Mouse (Mus musculus): ENCODE results near the gene Irf3. TPM values are rescaled to one million over a fixed set of nuclear protein-coding genes. Genes with fewer than 3 reads are reported as not detected.
"Not testable (repeated sequence)": the region's sequence is repeated elsewhere in the genome, so short reads cannot be mapped to it uniquely, and the experiment has no call there.

The Irf3 gene
- polyA plus RNA-seq, 1 experiment from 2014 or later: 90.9 TPM

DNA sequence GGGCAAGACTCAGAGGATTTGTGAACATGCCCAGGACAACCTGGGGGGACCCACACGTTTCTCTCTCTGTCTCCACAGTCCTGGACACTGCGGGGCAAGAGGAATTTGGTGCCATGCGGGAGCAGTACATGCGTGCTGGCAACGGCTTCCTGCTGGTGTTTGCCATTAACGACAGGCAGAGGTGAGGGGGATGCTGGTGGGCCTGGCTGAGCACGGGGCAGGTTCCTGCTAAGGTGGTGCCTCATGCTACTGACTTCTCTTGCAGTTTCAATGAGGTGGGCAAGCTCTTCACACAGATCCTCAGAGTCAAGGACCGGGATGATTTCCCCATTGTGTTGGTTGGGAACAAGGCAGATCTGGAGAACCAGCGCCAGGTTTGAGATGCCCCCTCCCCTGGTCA is 22.8 kb downstream of the Irf3 start:
- Histone ChIP-seq H3K9ac (replicated peaks) (no peak overlapping the region), H3K4me1 (replicated peaks) (peaks cover 26% of the 10 kb centered on the region), H3K27me3 (peaks cover 12% of the 10 kb centered on the region; the same call in 1 of the 2 replicates), H3K9me3 (no peaks in the 10 kb centered on the region), H3K4me2 (no peak overlapping the region), H3K4me3 (replicated peaks) (no peak overlapping the region), H3K27ac (no peak overlapping the region), H3K36me3 (no peaks in the 10 kb centered on the region)
- WGBS: 65% methylated on average over 9 of the region's 9 CpGs
- ATAC-seq (ENCODE audit: insufficient number of reproducible peaks, insufficient read depth, low FRiP score, low TSS enrichment, low read depth): no peak

DNA sequence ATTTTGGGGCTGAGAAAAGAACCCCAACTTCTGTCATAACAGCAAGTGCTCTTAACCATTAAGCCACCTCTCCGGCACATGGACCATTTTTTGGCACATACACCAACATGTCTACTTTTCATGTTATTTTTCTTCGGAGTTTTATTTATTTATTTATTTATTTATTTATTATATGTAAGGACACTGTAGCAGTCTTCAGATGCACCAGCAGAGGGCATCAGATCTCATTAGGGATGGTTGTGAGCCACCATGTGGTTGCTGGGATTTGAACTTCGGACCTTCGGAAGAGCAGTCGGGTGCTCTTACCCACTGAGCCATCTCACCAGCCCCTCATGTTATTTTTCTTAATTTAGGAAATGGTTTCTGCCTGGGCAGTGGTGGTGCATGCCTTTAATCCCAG is 26.3 kb downstream of the Irf3 start:
- ATAC-seq (ENCODE audit: insufficient number of reproducible peaks, insufficient read depth, low FRiP score, low TSS enrichment, low read depth); H3K9me3 ChIP-seq; H3K4me3 ChIP-seq (replicated peaks); H3K4me2 ChIP-seq; H3K27ac ChIP-seq; H3K9ac ChIP-seq (replicated peaks): not testable (repeated sequence)
- Histone ChIP-seq H3K36me3 (peaks cover 22% of the 10 kb centered on the region), H3K4me1 (replicated peaks) (peaks cover 19% of the 10 kb centered on the region), H3K27me3 (peaks cover 12% of the 10 kb centered on the region; the same call in 1 of the 2 replicates)
- WGBS: 85% methylated on average over 5 of the region's 5 CpGs

DNA sequence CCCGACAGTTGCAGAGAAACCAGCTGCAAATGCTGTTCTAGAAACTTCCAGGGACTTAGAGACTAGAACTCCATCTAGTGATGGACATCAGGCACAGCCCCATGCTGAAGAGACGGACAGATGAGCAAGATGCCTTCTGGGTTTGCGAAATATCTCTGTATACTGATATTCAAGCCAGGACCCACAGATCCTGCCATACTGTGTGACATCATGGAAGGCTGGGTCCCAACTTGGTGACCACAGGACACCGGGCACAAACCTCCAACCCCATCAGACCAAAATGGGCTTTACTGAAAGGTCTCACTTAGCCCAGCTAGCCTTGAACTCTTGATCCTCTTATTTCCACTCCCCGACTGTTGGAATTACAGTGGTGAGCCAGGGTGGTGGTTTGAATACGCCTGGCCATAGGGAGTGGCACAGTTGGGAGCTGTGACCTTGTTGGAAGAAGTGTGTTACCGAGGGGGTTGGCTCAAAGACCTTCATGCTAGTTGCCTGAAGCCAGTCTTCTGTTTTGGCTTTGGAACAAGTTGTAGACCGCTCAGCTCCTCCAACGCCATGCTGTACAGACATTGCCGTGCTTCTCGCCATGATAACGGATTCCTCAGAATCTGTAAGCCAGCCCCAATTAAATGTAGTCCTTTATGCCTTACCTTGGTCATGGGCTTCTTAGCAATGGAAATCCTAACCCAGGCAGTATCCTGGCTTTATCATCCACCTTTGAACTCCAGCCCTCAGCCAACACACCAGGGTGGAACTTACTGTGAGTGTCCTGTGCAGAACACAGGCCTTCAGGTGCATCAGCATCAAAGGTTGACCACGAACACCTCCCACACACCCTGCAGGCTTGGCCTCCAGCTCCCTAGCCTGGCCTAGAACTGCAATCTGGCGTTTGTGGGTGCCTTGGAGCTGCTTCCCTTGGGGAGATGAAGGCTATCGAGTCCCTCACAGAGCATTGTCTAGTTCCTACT is 27.1 kb downstream of the Irf3 start:
- WGBS: 88% methylated on average over 15 of the region's 15 CpGs
- Histone ChIP-seq H3K27ac (peak overlapping the region; percentile 54; the same call in 1 of the 2 replicates), H3K4me2 (no peak overlapping the region)

DNA sequence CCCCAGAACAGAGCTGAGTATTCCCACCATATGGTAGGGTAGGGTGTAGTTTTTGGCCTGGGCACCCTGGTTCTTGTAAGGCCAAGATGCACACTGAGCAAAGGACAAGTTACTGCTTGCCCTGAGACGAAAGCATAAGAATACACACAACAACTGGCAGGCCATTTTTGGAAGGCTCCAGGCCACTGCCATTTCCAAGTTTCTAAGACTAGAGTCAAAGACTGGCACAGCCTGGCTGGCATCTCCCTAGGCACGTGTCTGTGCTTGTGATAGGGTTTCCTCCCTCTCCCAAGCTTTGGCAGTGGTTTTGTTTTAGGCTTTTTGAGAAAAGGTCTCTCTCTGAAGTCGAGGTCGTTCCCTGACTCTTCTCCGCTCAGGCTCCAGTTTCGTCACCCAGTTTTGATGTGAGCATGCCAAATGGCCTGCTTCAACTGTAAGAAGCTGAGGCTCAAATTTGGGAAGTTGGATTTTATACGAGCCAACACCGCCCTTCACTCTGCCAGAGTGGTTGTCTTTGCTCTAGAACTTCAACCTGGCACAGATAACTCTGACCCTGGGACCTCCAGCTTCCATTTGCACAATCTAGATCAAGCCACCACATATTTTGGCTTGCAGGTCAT is 28.3 kb downstream of the Irf3 start:
- 76% methylated on average over 8 of the region's 8 CpGs for WGBS
- Histone ChIP-seq H3K27ac (peak overlapping the region; percentile 54), H3K9ac (replicated peaks) (no peak overlapping the region), H3K9me3 (no peaks in the 10 kb centered on the region), H3K4me3 (replicated peaks) (no peak overlapping the region), H3K36me3 (peaks cover 42% of the 10 kb centered on the region), H3K4me2 (no peak overlapping the region), H3K4me1 (replicated peaks) (peaks cover 7% of the 10 kb centered on the region; the same call in 1 of the 2 replicates), H3K27me3 (no peaks in the 10 kb centered on the region)
- no peak for ATAC-seq (ENCODE audit: insufficient number of reproducible peaks, insufficient read depth, low FRiP score, low TSS enrichment, low read depth)

More for the DNA sequence above, 27.1 kb downstream of the Irf3 start:
- Histone ChIP-seq H3K9me3 (no peaks in the 10 kb centered on the region), H3K4me1 (replicated peaks) (peaks cover 11% of the 10 kb centered on the region; the same call in 1 of the 2 replicates), H3K9ac (replicated peaks) (no peak overlapping the region), H3K36me3 (peaks cover 31% of the 10 kb centered on the region), H3K27me3 (0 out of 2 replicates have a peak, but pooled peaks cover 4% of the 10 kb centered on the region), H3K4me3 (replicated peaks) (no peak overlapping the region)
- no peak for ATAC-seq (ENCODE audit: insufficient number of reproducible peaks, insufficient read depth, low FRiP score, low TSS enrichment, low read depth)

DNA sequence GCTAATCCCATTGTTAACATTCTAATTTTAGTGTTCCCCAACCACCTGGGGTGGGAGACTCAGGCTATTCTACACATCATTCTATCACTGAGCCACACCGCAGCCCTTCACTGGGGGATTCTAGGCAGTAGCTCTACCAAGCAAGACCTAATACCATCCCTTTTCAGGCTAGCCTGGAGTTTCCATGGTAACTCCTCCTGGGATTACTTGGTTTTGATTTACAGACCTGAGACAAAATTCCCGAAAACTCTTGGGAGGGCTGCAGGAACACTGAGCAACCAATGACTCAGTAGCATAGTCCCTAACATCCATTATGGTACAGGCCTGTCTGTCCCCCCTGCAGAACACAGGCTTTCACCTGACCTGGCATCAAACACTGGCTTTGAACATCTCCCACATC is 28.8 kb downstream of the Irf3 start:
- H3K36me3 ChIP-seq: peaks cover 48% of the 10 kb centered on the region
- peaks cover 7% of the 10 kb centered on the region; the same call in 1 of the 2 replicates for H3K4me1 ChIP-seq (replicated peaks)
- no peak overlapping the region for H3K9ac ChIP-seq (replicated peaks)
- H3K27ac ChIP-seq: peak overlapping the region; percentile 25
- H3K9me3 ChIP-seq: no peaks in the 10 kb centered on the region
- H3K4me3 ChIP-seq (replicated peaks): no peak overlapping the region
- no peak for ATAC-seq (ENCODE audit: insufficient number of reproducible peaks, insufficient read depth, low FRiP score, low TSS enrichment, low read depth)
- no peak overlapping the region for H3K4me2 ChIP-seq
- 72% methylated on average over 2 of the region's 2 CpGs for WGBS
- H3K27me3 ChIP-seq: no peaks in the 10 kb centered on the region

DNA sequence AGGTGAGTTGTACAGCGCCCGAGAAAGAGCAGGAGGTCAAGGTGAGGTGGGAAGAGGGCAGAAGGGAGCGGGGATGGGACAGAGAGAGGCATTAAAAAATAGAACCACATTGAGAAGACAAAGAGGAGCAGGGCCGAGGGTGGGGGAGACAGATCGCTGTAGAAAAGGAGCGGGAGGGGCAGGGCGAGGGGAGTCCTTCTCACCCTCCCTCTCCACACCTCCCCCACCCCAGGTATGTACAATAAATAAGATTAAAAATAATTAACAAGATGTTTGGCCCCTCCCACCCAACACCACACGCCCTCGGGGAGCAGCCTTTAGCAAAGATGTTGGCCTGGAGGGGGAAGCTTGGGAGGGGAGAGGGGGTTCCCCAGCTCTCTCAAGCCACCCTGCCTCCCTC is 30.3 kb downstream of the Irf3 start:
- no peak overlapping the region for H3K4me3 ChIP-seq (replicated peaks)
- no peaks in the 10 kb centered on the region for H3K9me3 ChIP-seq
- peaks cover 63% of the 10 kb centered on the region for H3K36me3 ChIP-seq
- 91% methylated on average over 9 of the region's 9 CpGs for WGBS
- H3K9ac ChIP-seq (replicated peaks): no peak overlapping the region
- no peaks in the 10 kb centered on the region for H3K27me3 ChIP-seq
- no peak overlapping the region for H3K27ac ChIP-seq
- H3K4me2 ChIP-seq: no peak overlapping the region
- peaks cover 7% of the 10 kb centered on the region; the same call in 1 of the 2 replicates for H3K4me1 ChIP-seq (replicated peaks)
- ATAC-seq (ENCODE audit: insufficient number of reproducible peaks, insufficient read depth, low FRiP score, low TSS enrichment, low read depth): no peak

DNA sequence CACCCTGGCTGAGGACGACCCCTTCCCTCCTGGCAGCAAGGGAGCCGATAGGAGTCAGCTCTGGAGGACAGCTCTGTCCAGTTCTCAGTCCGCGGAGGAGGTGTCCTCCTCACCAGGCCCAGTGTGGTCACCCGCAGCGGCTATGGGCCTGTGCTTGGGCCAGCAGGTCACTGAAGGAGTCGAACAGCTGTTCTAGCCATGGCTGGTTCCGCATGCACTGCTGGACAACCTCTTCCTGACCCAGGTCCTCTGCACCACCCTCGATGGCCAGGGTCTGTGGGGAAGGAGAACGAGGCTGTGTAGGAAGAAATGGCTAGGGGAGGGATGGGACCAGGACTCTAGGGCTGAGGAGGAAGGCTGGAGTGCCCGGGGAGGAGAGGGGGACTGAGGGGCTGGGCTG is 30.9 kb downstream of the Irf3 start:
- 93% methylated on average over 11 of the region's 11 CpGs for WGBS
- H3K4me3 ChIP-seq (replicated peaks): no peak overlapping the region
- peaks cover 7% of the 10 kb centered on the region; the same call in 1 of the 2 replicates for H3K4me1 ChIP-seq (replicated peaks)
- no peaks in the 10 kb centered on the region for H3K9me3 ChIP-seq
- no peak for ATAC-seq (ENCODE audit: insufficient number of reproducible peaks, insufficient read depth, low FRiP score, low TSS enrichment, low read depth)
- H3K4me2 ChIP-seq: no peak overlapping the region
- H3K36me3 ChIP-seq: peaks cover 69% of the 10 kb centered on the region
- no peak overlapping the region for H3K27ac ChIP-seq
- H3K9ac ChIP-seq (replicated peaks): no peak overlapping the region
- no peaks in the 10 kb centered on the region for H3K27me3 ChIP-seq

DNA sequence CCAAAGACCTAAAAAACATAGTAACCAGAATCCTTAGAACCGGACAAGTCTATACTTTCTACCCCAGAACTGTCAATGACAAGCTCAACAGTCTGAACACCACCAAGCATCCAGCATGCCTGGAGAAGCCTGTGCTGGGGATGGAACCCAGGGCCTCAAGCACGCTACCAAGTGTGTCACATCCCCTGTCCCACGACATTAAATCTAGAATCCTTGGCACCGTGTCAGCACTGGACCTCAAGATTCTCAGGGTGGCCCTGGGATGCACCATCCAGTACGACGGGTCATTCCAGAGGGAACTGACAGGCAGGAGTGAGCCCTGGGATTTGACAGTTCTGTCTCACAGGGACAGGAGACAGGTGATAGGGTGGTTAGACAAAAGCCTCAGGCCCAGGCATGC is 32.5 kb downstream of the Irf3 start:
- Histone ChIP-seq H3K4me1 (replicated peaks) (peaks cover 7% of the 10 kb centered on the region; the same call in 1 of the 2 replicates), H3K4me2 (no peak overlapping the region), H3K4me3 (replicated peaks) (no peak overlapping the region), H3K27me3 (no peaks in the 10 kb centered on the region), H3K36me3 (peaks cover 85% of the 10 kb centered on the region), H3K27ac (no peak overlapping the region), H3K9ac (replicated peaks) (no peak overlapping the region), H3K9me3 (no peaks in the 10 kb centered on the region)
- ATAC-seq (ENCODE audit: insufficient number of reproducible peaks, insufficient read depth, low FRiP score, low TSS enrichment, low read depth): no peak
- 93% methylated on average over 6 of the region's 6 CpGs for WGBS

DNA sequence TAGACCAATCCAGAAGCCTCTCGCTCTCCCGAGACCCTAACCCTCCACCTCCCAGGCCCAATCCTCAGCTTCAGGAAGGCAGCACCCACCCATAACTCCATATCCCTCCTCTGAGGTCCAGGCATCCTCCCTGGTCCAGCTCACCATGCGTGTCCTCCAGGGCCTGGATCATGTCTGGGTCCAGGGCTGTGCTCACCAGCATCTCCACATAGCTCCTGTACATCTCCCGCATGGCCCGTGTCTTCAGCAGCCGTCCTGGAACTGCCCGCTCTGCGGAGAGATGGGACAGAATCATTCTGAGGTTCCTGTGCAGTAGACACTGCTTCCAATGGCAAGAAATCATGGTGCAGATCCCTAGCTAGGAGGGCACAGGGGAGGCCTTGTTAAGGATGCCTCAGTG is 33.4 kb downstream of the Irf3 start:
- H3K27me3 ChIP-seq: no peaks in the 10 kb centered on the region
- H3K36me3 ChIP-seq: peaks cover 94% of the 10 kb centered on the region
- no peak overlapping the region for H3K4me2 ChIP-seq
- WGBS: 96% methylated on average over 8 of the region's 8 CpGs
- no peak overlapping the region for H3K9ac ChIP-seq (replicated peaks)
- no peak overlapping the region for H3K4me3 ChIP-seq (replicated peaks)
- no peak for ATAC-seq (ENCODE audit: insufficient number of reproducible peaks, insufficient read depth, low FRiP score, low TSS enrichment, low read depth)
- H3K4me1 ChIP-seq (replicated peaks): peaks cover 7% of the 10 kb centered on the region; the same call in 1 of the 2 replicates
- no peak overlapping the region for H3K27ac ChIP-seq
- no peaks in the 10 kb centered on the region for H3K9me3 ChIP-seq

DNA sequence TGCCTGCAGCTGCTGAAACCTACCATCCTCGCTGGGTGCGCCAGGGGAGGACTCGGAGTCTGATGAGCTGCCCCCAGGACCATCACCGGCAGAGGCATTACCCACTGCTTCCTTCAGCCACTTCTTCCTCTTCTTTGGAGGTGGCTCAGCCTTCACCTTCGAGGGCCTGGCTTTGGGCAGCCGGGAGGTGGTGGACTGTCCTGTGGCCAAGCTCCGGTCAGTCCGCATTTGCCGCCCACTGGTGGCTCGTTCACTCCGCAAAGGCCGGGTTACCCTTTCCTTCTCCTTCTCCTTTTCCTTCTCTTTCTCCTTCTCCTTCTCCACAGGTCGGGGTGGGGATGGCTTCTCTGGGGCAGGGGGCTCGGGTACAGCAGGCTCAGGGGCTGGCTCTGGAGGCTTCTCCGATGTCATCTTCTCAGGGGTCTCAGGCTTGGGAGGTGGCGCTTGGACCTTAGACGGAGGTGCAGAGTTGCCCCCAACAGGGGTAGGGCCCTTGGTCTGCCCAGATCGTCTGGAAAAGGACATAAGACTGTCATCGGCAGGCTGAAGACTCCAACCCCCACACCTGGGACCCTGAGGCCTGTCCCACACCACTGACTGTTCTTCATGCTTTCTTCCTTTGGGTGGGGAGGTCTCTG is 36.4 kb downstream of the Irf3 start:
- Histone ChIP-seq H3K27ac (no peak overlapping the region), H3K9me3 (no peaks in the 10 kb centered on the region), H3K4me3 (replicated peaks) (no peak overlapping the region), H3K4me2 (no peak overlapping the region), H3K9ac (replicated peaks) (no peak overlapping the region), H3K27me3 (no peaks in the 10 kb centered on the region), H3K4me1 (replicated peaks) (no peaks in the 10 kb centered on the region), H3K36me3 (peaks cover 100% of the 10 kb centered on the region)
- 94% methylated on average over 19 of the region's 19 CpGs for WGBS
- no peak for ATAC-seq (ENCODE audit: insufficient number of reproducible peaks, insufficient read depth, low FRiP score, low TSS enrichment, low read depth)

DNA sequence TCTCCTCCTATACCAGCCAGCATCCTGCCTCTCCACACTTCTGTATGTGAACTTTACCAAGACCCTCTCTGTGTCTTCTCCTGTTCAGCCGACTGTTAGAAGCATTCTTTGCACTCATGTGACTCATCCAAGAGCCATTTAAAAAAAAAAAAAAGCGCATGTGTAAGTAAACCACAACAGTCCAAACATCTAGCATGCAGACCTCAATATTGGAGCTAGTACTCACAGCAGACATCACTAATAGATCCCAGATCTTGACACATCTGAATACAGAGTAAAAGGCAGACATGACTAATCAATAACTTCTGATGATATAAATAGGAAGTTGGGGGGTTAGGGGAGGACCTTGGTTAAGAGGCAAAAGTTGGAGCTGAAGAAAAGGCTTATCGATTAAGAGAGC is 38.2 kb downstream of the Irf3 start:
- WGBS: 91% methylated on average over 3 of the region's 3 CpGs

More for the DNA sequence above, 38.2 kb downstream of the Irf3 start:
- no peak overlapping the region for H3K4me3 ChIP-seq (replicated peaks)
- H3K36me3 ChIP-seq: peaks cover 100% of the 10 kb centered on the region
- H3K4me2 ChIP-seq: no peak overlapping the region
- no peaks in the 10 kb centered on the region for H3K27me3 ChIP-seq
- no peak overlapping the region for H3K9ac ChIP-seq (replicated peaks)
- no peaks in the 10 kb centered on the region for H3K9me3 ChIP-seq
- H3K27ac ChIP-seq: no peak overlapping the region
- no peaks in the 10 kb centered on the region for H3K4me1 ChIP-seq (replicated peaks)
- ATAC-seq (ENCODE audit: insufficient number of reproducible peaks, insufficient read depth, low FRiP score, low TSS enrichment, low read depth): no peak

Measured in limb, embryonic 12.5 days (tissue).